Comparison of ENCODE assay signal across 8 mouse cellular contexts in the genomic region with DNA sequence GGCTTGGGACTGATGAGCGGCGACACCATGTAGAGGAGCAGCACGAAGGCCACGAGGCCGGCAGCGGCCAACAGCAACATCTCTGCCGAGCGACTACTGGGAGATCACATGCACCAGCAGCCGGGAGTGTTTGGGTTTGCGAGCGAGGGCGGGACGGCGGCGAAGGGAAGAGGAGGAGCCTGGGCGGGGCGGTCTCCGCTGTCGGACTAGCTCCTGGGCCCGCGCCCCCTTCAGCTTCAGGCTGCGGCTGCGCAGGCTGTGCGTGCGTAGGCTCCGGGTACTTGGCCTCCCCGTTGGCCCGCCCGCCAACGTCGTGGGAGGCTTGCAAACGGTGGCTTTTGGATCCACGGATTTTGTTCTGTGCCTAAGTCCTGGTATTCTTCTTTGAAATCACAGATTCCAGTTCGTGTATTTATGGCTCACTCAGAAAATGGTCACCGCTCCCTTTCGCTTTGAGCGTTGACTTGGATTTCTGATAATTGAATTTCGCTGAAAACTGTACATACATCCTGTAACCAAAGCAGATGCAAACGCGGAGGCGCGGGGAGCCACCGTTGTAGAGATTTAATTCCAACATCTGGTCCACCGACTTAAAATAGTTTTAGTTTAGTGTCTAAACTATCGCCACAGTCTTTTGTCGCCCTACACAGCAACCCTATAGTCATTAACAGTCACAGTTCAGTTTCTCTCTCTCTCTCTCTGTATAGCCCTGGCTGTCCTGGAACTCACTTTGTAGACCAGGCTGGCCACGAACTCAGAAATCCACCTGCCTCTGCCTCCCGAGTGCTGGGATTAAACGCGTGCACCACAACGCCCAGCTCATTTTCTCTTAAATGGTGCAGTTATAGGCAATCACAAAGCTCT. TPM values are rescaled to one million over a fixed set of nuclear protein-coding genes. Genes with fewer than 3 reads are reported as not detected.
DNase-seq lines count a peak whose midpoint lies in the region; ATAC-seq lines count a peak whose summit lies in the region.

A gene (minus strand): TSS at position 156 of the 864 bp plus-strand sequence.

- peak within 1 kb of the TSS; percentile 78 for H3K9ac ChIP-seq in hindbrain, embryonic 11.5 days (ENCODE audit: low read depth, low read length)

- no peaks in the 10 kb centered on the region for H3K4me1 ChIP-seq in hindbrain, embryonic 11.5 days (replicated peaks; ENCODE audit: control insufficient read depth, insufficient read depth, low read length)

- DNase-seq in Muller cell, postnatal 12 days (ENCODE audit: inconsistent ontology term): peak; percentile 99
- DNase-seq in cerebellum, adult 9-11 months: peak; percentile 98
- peak; percentile 95 to 98 for DNase-seq in frontal cortex, adult 2 months (ENCODE audit: extremely low spot score in 1 of 2, low spot score in 1 of 2)
- peak; percentile 95 for DNase-seq in hindbrain, embryonic 11.5 days (ENCODE audit: low spot score)
- DNase-seq in layer of hippocampus, postnatal 10 days (ENCODE audit: low spot score in 2 of 2): peak; percentile 96 to 97
- DNase-seq in lung, postnatal 10 days: peak; percentile 99
- peak; percentile 98 for DNase-seq in ovary, postnatal 36 days (ENCODE audit: low spot score)
- DNase-seq in thymus, postnatal 25 days: peak; percentile 95

- H3K4me3 ChIP-seq in hindbrain, embryonic 11.5 days (ENCODE audit: low read depth, low read length): peak within 1 kb of the TSS; percentile 64

- WGBS in hindbrain, embryonic 11.5 days: 3% methylated on average over 51 of the region's 51 CpGs

- no peaks in the 10 kb centered on the region for H3K36me3 ChIP-seq in hindbrain, embryonic 11.5 days (ENCODE audit: control insufficient read depth, insufficient read depth, low read length)

- peak; percentile 99 for ATAC-seq in hindbrain, embryonic 11.5 days (ENCODE audit: low FRiP score)

- peak within 1 kb of the TSS; percentile 76 for H3K27ac ChIP-seq in hindbrain, embryonic 11.5 days (ENCODE audit: low read depth, low read length)

- H3K27me3 ChIP-seq in hindbrain, embryonic 11.5 days (ENCODE audit: control insufficient read depth, insufficient read depth, low read length): no peaks in the 10 kb centered on the region

- no peaks in the 10 kb centered on the region for H3K9me3 ChIP-seq in hindbrain, embryonic 11.5 days (ENCODE audit: control insufficient read depth, low read length)

- peak within 1 kb of the TSS; percentile 97 for H3K4me2 ChIP-seq in hindbrain, embryonic 11.5 days (replicated peaks; ENCODE audit: low read depth, low read length)

RNA-seq across cellular contexts. Expression of the gene that starts here (rescaled TPM):
- polyA plus RNA-seq in frontal cortex, adult 2 months (2012; rRNA removed): 17.4 and 21.4 TPM in 2 replicates
- polyA plus RNA-seq in hindbrain, embryonic 11.5 days (2014; fragmentation: Nextera tagmentation; extraction: Ambion mirVana): 9.8 and 10.3 TPM in 2 replicates
- total RNA-seq in layer of hippocampus, postnatal 10 days (2021): 10 to 100 TPM; 21.8 to 25.5 TPM

Comparison
In these comparisons a context has a peak if more than half of its experiments do, and no peak if none do; other contexts are left out.
1. Peak in every context shown above with its lines: DNase-seq, ATAC-seq, H3K4me3 ChIP-seq and H3K27ac ChIP-seq.